Mouse (Mus musculus) forebrain, postnatal 0 days (tissue): ENCODE measurements at regions not wholly inside any gene's neighbourhood (a gene's known extent, or its start where the extent isn't known, plus 50 kb on each side); places are given as distances from the start of the nearest gene placed in this dataset.

Experiments
- ATAC-seq: fragments of 200-750 bp; cut with Nextera tagmentation; 2 replicates; pipeline ENCODE4 v1.8.0; 2017; ENCODE audit warnings: mild to moderate bottlenecking, moderate library complexity
- DNase-seq: peaks from one replicate; pipeline ENCODE4 v3.0.0-alpha.2; 2015
- H3K27ac ChIP-seq: fragments of 300-500 bp; sonication (generic); 2 replicates; pipeline ENCODE4 v1.5.1; 2014; ENCODE audit warnings: low read depth, mild to moderate bottlenecking, antibody characterized with exemption, low read length, moderate library complexity, mixed read lengths
- H3K27me3 ChIP-seq: fragments of 300-500 bp; sonication (generic); 2 replicates; pipeline ENCODE4 v1.6.1; 2014; ENCODE audit warnings: mild to moderate bottlenecking, low read length, mixed read lengths; ENCODE audit not compliant: insufficient read depth
- H3K36me3 ChIP-seq: fragments of 300-500 bp; sonication (generic); 2 replicates; pipeline ENCODE4 v1.6.1; 2014; ENCODE audit warnings: mild to moderate bottlenecking, moderate library complexity; ENCODE audit not compliant: insufficient read depth
- H3K4me1 ChIP-seq: fragments of 300-500 bp; sonication (generic); 2 replicates; pipeline ENCODE4 v1.6.1; 2014; ENCODE audit warnings: antibody characterized with exemption; ENCODE audit not compliant: insufficient read depth
- H3K4me2 ChIP-seq: fragments of 300-500 bp; sonication (generic); 2 replicates; pipeline ENCODE4 v1.6.1; 2014; ENCODE audit warnings: low read depth, mild to moderate bottlenecking, moderate library complexity
- H3K4me3 ChIP-seq: fragments of 300-500 bp; sonication (generic); 2 replicates; pipeline ENCODE4 v1.5.1; 2014; ENCODE audit warnings: low read depth, low read length, mixed read lengths
- H3K9ac ChIP-seq: fragments of 300-500 bp; sonication (generic); 2 replicates; pipeline ENCODE4 v1.6.1; 2014; ENCODE audit warnings: mild to moderate bottlenecking
- H3K9me3 ChIP-seq: fragments of 300-500 bp; sonication (generic); 2 replicates; pipeline ENCODE4 v1.6.1; 2016; ENCODE audit warnings: low read length
- CTCF ChIP-seq: sonication (generic); IDR thresholded peaks from 2 replicates; pipeline ENCODE4 v1.5.1; 2016; ENCODE audit warnings: antibody characterized with exemption, control low read depth, low read depth
- WGBS: fragments of 180-500 bp; shearing (Covaris S2); extraction: QIAGEN DNeasy Blood & Tissue Kit; methylation state at CpG from one replicate; pipeline ENCODE4 v1.1.7; 2014; 5-methylcytosine and 5-hydroxymethylcytosine counted together
- microRNA-seq, 2 experiments: library from miRNA; unstranded; fragments of <30 nt; microRNA quantifications; one replicate each; pipeline ENCODE4; 2016

DNA sequence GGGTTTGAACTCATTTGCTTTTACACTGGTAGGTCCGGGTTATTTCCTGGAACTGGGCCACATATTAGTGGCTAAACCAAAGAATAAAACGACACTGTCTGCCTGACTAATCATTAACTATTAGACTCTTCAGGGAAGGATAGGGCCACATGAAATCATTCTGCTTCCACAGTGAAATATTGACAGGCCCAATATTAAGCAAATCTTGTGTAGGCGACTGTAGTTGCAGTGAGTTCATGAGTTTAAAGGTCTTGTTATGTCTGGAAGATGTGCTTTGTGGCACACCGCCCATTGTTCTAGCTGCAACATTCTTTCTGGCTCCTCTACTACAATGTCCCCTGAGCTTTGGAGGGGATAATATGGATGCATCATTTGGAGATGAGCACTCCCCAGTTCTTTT is 65.7 kb upstream of the Pbx1 start:
- Histone ChIP-seq H3K9ac (no peak overlapping the region), H3K4me3 (no peak overlapping the region), H3K27ac (no peak overlapping the region), H3K4me2 (no peak overlapping the region), H3K9me3 (no peaks in the 10 kb centered on the region), H3K36me3 (no peaks in the 10 kb centered on the region), H3K4me1 (no peaks in the 10 kb centered on the region), H3K27me3 (no peaks in the 10 kb centered on the region)
- ATAC-seq: no peak
- WGBS: 73% methylated on average over 4 of the region's 4 CpGs
- no peak for DNase-seq
- TF ChIP-seq CTCF: no peak

DNA sequence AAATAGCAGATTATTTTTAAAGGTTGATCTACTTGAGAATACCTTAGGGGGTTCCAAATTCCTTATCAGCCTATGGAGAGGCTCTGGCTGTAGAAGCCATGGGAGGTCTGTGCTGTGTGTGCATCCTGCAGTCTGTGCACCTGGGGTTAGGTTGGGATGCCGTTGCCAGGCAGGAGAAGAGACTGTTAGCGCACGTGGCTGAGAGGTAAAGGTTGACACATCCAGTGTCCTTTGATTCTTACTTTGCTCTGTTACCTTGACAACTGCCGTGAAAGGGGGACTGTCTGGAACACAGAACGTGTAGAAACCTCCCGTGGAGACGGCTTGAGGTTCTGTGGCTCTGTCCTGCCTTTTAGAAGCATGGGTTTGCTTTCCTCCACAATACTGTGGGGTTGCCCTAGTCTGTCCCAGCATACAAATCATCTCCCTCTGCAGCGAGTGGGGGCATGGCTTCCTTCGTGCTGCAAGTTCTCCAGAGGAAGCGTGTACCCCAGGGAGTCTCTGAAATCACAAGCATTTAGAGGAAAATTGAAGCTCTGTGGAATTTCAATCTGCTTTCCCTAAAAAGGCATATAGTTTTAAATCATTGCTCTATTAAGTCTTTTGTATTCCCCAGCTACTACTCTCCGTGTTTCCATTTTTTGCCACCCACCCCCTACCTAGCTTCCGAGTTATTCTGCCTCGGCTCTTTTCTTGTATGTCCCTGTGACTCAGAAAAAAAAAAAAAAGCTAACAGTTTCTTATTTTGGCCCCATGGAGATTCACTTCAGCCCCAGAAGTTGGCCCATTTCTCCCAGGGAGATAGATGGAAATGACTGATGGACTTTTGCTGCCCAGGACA is 63.8 kb upstream of the Pbx1 start:
- H3K27me3 ChIP-seq: no peaks in the 10 kb centered on the region
- H3K4me3 ChIP-seq: no peak overlapping the region
- H3K36me3 ChIP-seq: no peaks in the 10 kb centered on the region
- no peak for TF ChIP-seq CTCF
- DNase-seq: peak; percentile 56
- no peaks in the 10 kb centered on the region for H3K4me1 ChIP-seq
- peak; percentile 82 for ATAC-seq
- H3K4me2 ChIP-seq: peak overlapping the region; percentile 30
- 0 out of 2 replicates have a peak overlapping the region, but pooled peaks have one; percentile 10 for H3K9ac ChIP-seq
- WGBS: 34% methylated on average over 13 of the region's 13 CpGs
- H3K27ac ChIP-seq: peak overlapping the region; percentile 54; the same call in 1 of the 2 replicates
- no peaks in the 10 kb centered on the region for H3K9me3 ChIP-seq

DNA sequence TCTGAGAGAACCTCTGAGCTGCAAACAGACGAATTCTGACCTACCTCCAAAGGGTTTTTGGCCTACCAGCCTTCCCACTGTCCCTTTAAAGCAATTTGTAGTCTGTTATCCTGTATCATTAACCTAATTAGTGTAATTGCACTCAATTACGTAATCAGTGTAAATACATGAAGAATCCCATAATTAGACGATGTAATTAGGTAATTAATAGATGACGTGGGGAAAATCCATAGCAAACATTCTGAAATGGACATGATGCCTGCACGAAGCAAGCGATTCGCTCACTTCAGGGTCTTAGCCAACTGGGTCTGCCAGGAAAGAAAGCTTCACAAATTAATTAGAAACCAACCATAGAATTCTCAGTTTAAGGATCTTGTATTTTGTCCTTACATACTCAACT is 55.4 kb upstream of the Pbx1 start:
- DNase-seq (no peak), ATAC-seq (no peak)
- Histone ChIP-seq H3K9me3 (no peaks in the 10 kb centered on the region), H3K27me3 (no peaks in the 10 kb centered on the region), H3K4me2 (no peak overlapping the region), H3K27ac (no peak overlapping the region), H3K4me1 (no peaks in the 10 kb centered on the region), H3K36me3 (no peaks in the 10 kb centered on the region), H3K4me3 (no peak overlapping the region), H3K9ac (no peak overlapping the region)
- no peak for TF ChIP-seq CTCF
- WGBS: 33% methylated on average over 7 of the region's 7 CpGs

DNA sequence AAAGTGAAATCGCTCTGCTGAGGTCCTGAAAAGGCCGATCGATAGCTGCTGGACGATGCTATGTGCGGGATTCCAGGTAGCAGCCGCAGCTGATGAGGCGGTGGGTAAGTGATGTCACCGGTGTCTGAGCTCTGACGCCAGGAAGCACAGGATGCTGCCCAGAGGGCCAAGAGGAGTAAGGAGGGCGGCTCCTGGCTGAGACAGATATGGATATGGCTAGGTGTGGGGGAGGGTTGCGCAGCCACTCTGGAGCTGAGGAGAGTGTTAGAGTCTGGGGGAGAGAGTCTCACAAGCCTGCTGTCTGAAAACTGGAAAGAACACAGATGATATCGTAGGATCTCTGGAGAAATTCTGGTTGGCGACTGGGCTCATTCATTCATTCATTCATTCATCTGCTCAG is 51.6 kb upstream of the Pbx1 start:
- Histone ChIP-seq H3K27me3 (no peaks in the 10 kb centered on the region), H3K9ac (no peak overlapping the region), H3K4me3 (no peak overlapping the region), H3K4me2 (no peak overlapping the region), H3K4me1 (no peaks in the 10 kb centered on the region), H3K9me3 (no peaks in the 10 kb centered on the region), H3K27ac (no peak overlapping the region), H3K36me3 (no peaks in the 10 kb centered on the region)
- ATAC-seq (no peak), DNase-seq (no peak)
- no peak for TF ChIP-seq CTCF
- 82% methylated on average over 13 of the region's 13 CpGs for WGBS

Small RNAs in the stretch of these regions (microRNA-seq; reads per million reads assigned to microRNA genes)
- gene Mir6348: 0 reads per million in 2 experiments
- gene Mir6354: 0 reads per million in 2 experiments
